Mouse (Mus musculus) megakaryocyte-erythroid progenitor cell, adult 5-6 weeks (primary cell): ENCODE measurements around the gene Pkn3. TPM values are rescaled to one million over a fixed set of nuclear protein-coding genes. Genes with fewer than 3 reads are reported as not detected.
A peak's percentile ranks its signal among the peaks of the same experiment; 100 is the strongest.

Experiments
- ATAC-seq: replicated peaks from 2 replicates; pipeline ENCODE4 v1.8.0; 2016; ENCODE audit warnings: mild to moderate bottlenecking, inconsistent platforms; ENCODE audit not compliant: severe bottlenecking, poor library complexity, low FRiP score, low TSS enrichment
- total RNA-seq, 2 experiments: library from RNA; stranded (forward) in 1 of 2; stranded (reverse) in 1 of 2; fragments of 200-1000, 215-1000 nt in 1 of 2; fragments of >200 nt in 1 of 2; fragmentation: Nextera tagmentation in 1 of 2; gene quantifications; 2 replicates each; pipeline ENCODE4 v1.2.3; 2014 to 2017

Pkn3 gene
- total RNA-seq, 2 experiments from 2014 or later, result 2.4 to 11.7 TPM

GRCm38 (mm10) chr2:30062249-30063093 lies 15.0 kb upstream of the Pkn3 start:
- peak; percentile 65 for ATAC-seq

GRCm38 (mm10) chr2:30063235-30063634 lies 14.2 kb upstream of the Pkn3 start:
- no peak for ATAC-seq

GRCm38 (mm10) chr2:30063791-30064190 lies 13.7 kb upstream of the Pkn3 start:
- no peak for ATAC-seq

- ATAC-seq, result no peak
These were observed 13.2 kb upstream of the Pkn3 start for GRCm38 (mm10) chr2:30064298-30064697.

GRCm38 (mm10) chr2:30066046-30066901 lies 11.2 kb upstream of the Pkn3 start:
- ATAC-seq, result peak; percentile 76

GRCm38 (mm10) chr2:30067031-30067888 lies 10.2 kb upstream of the Pkn3 start:
- no peak for ATAC-seq

GRCm38 (mm10) chr2:30067962-30068361 lies 9.5 kb upstream of the Pkn3 start:
- no peak for ATAC-seq

- ATAC-seq, result no peak
These were observed 4.6 kb upstream of the Pkn3 start for GRCm38 (mm10) chr2:30072875-30073274.

GRCm38 (mm10) chr2:30073285-30073684 lies 4.2 kb upstream of the Pkn3 start:
- no peak for ATAC-seq

- no peak for ATAC-seq
These were observed 1.9 kb upstream of the Pkn3 start for GRCm38 (mm10) chr2:30075625-30076024.

- no peak for ATAC-seq
These were observed 1.0 kb upstream of the Pkn3 start for GRCm38 (mm10) chr2:30076439-30076838.

GRCm38 (mm10) chr2:30076959-30077358 lies 525 bp upstream of the Pkn3 start:
- no peak for ATAC-seq

- ATAC-seq, result no peak
These were observed 847 bp downstream of the Pkn3 start for GRCm38 (mm10) chr2:30078349-30078712.

- ATAC-seq, result no peak
These were observed 1.3 kb downstream of the Pkn3 start for GRCm38 (mm10) chr2:30078760-30079159.

- ATAC-seq, result no peak
These were observed 2.8 kb downstream of the Pkn3 start for GRCm38 (mm10) chr2:30080181-30080800.

- ATAC-seq, result no peak
These were observed 6.6 kb downstream of the Pkn3 start for GRCm38 (mm10) chr2:30084113-30084512.

GRCm38 (mm10) chr2:30084632-30085031 lies 7.1 kb downstream of the Pkn3 start:
- no peak for ATAC-seq

- no peak for ATAC-seq
These were observed 9.8 kb downstream of the Pkn3 start for GRCm38 (mm10) chr2:30087310-30087709.

GRCm38 (mm10) chr2:30091521-30091920 lies 14.0 kb downstream of the Pkn3 start:
- ATAC-seq, result no peak
